Mouse (Mus musculus) MEL (cell line): Measurements from ENCODE around the gene Ttc17.

Source experiments
- CTCF ChIP-seq, 3 experiments: IDR thresholded peaks in 2 of 3; conservative IDR thresholded peaks in 1 of 3; 2 replicates each; pipeline ENCODE4 v1.5.1; 2011 to 2012; ENCODE audit warnings: low read length in 3 of 3, low read depth in 2 of 3, mild to moderate bottlenecking in 2 of 3, improper control_type of control experiment in 1 of 3, inconsistent platforms in 1 of 3, mixed read lengths in 1 of 3, moderate library complexity in 1 of 3; ENCODE audit not compliant: control insufficient read depth in 1 of 3, insufficient read depth in 1 of 3, poor library complexity in 1 of 3, severe bottlenecking in 1 of 3
- NELFE ChIP-seq: IDR thresholded peaks from 2 replicates; pipeline ENCODE4 v1.6.1; 2011; ENCODE audit warnings: low read depth, low read length, improper control_type of control experiment
- POLR2A ChIP-seq, 2 experiments: IDR thresholded peaks; 2 replicates each; pipeline ENCODE4 v1.6.1; 2011 to 2012; ENCODE audit warnings: low read length in 2 of 2, mild to moderate bottlenecking in 2 of 2, control low read depth in 1 of 2, improper control_type of control experiment in 1 of 2, low read depth in 1 of 2, moderate library complexity in 1 of 2; ENCODE audit not compliant: control insufficient read depth in 1 of 2, insufficient read depth in 1 of 2, poor library complexity in 1 of 2
- TAL1 ChIP-seq: IDR thresholded peaks from 2 replicates; pipeline ENCODE4 v1.6.1; 2012; ENCODE audit warnings: mild to moderate bottlenecking, inconsistent platforms, low read length, moderate library complexity, mixed read lengths
- USF2 ChIP-seq, 2 experiments: IDR thresholded peaks; 2 replicates each; pipeline ENCODE4 v1.6.1; 2011 to 2012; ENCODE audit warnings: improper control_type of control experiment in 2 of 2, low read length in 2 of 2, borderline replicate concordance in 1 of 2, inconsistent platforms in 1 of 2, low read depth in 1 of 2, mild to moderate bottlenecking in 1 of 2; ENCODE audit not compliant: insufficient read depth in 1 of 2
- ZC3H11A ChIP-seq: IDR thresholded peaks from 2 replicates; pipeline ENCODE4 v1.6.1; 2012; ENCODE audit warnings: low read depth, mild to moderate bottlenecking, inconsistent platforms, low read length, improper control_type of control experiment
- ZKSCAN1 ChIP-seq: IDR thresholded peaks from 2 replicates; pipeline ENCODE4 v1.6.1; 2012; ENCODE audit warnings: low read depth, mild to moderate bottlenecking, inconsistent platforms, low read length, improper control_type of control experiment, moderate library complexity

DNA sequence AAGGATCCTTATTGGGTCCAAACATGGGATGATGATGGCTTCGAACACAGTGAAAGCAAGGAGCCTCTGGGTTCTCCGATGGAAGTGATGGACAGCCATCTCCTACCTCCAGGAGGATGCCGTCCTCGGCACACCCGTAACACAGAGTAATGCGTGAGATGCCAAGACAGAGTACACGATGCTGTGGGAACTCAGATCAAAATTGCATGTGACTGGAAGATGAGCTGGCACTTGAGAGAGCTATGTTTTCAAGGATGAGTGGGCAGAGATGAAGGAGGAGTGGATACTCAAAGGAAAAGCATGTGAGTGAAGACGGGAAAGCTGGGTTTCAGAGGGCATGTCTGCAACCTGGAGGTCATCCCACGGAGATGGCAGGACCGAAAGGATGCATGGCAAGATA, 135.3 kb downstream of the Ttc17 start:
- TF ChIP-seq NELFE, result no peak
- TF ChIP-seq POLR2A (IDR thresholded peaks at IDR 0.05; ENCODE audit: control insufficient read depth in 1 of 2, insufficient read depth in 1 of 2, low read depth in 1 of 2, low read length in 2 of 2, poor library complexity in 1 of 2), result no peak
- TF ChIP-seq TAL1, result no peak
- TF ChIP-seq CTCF (IDR thresholded peaks at IDR 0.05 in 2 of 3, conservative IDR thresholded peaks at IDR 0.05 in 1 of 3; ENCODE audit: control insufficient read depth in 1 of 3, insufficient read depth in 1 of 3, low read depth in 2 of 3, low read length in 3 of 3, poor library complexity in 1 of 3, severe bottlenecking in 1 of 3), result no peak
- TF ChIP-seq USF2 (IDR thresholded peaks at IDR 0.05; ENCODE audit: borderline replicate concordance in 1 of 2, insufficient read depth in 1 of 2, low read depth in 1 of 2, low read length in 2 of 2), result no peak
- TF ChIP-seq ZKSCAN1, result no peak
- TF ChIP-seq ZC3H11A, result no peak
